Mouse (Mus musculus): ENCODE measurements around the gene Rap1a.

The Rap1a gene

DNA sequence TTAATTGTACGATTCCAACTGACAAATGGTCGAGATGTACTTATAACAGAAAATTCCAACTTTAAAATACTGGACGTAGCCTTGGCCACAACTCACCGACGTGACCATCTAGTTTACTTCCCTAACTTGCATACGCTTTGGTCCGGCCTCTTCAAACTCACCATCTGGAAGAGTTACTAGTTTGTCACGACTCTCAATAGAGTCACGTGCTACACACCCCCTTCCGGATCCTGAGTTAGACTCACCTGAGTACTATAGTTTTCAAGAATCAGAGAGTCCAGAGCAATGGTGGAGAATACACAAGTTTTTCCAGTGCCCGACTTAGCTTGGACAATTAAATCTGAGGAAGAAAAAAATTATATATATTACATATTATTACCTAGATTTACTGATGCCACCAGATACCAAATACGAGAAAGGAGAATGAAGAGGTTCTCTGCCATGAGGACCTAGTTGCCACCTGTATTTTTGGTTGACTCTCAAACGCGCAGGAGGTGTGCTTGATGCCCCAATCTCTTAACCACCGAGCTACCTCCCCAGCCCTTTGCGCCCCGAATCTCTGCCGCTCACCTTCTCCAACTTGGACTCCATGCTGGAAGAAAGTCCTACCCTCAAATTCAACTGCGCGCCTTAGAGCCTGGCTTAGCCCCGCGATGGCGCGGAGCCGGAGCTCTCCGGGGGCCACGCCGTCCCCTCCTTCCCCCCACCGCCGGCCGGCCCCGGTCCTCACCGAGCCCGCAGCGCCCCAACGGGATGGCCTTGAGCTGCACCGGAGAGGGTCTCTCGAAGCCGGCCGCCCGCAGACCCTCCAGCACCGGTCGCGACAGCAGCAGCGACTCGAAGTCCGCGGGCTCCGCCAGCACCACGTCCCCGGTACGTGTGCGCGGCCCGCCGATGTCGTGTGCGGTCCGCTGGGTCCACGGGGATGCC is 114.5 kb downstream of the Rap1a start:
- DNase-seq, result no peak

DNA sequence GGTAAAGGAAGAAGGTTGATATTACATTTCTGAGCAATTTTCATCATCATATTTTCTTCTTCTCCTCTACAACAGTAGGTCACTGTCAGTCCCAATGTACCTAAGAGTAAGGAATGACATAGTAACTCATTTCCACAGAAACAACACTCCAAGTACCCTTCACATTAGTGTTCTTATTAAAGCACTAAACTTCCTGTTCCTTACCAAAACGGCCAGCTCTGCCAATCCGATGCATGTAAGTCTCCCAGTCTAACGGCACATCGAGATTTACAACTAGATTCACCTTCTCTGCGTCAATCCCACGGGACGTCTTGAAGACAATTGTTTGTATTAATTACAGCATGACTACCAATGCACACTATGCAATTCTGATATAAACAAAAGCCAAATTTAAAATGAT is 120.8 kb downstream of the Rap1a start:
- DNase-seq, result no peak

All from cerebellum, adult 8-10 months (tissue).